Mouse (Mus musculus): ENCODE results near the gene Gm4353. TPM values are rescaled to one million over a fixed set of nuclear protein-coding genes. Genes with fewer than 3 reads are reported as not detected.

Gene Gm4353
- total and polyA plus RNA-seq, 3 experiments = 0.74 to 34.1 (median 2.0) TPM

DNA sequence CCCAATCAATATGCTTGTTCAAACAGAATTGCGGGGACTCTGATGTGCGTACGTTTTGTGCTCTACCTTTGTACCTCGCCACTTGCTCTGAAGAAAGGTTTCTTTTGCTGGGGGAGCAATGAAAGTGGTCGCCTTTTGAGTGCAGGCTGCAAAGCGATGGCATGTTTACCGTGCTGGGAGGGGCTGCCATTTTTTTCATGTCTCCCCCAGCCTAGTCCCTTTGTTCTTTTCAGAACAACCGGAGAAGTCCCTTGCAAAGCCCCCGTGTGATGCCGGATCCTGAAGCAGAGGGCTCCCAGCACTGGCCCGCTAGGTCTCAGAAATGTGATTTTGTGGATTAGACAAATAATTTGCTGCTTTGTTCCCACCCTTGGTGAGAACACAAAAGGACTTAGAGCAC is 36.8 kb upstream of the Gm4353 start:
- DNase-seq (ENCODE audit: extremely low read depth) = no peak
- Histone ChIP-seq H3K27me3 (replicated peaks) (no peaks in the 10 kb centered on the region), H3K27ac (ENCODE audit: insufficient read depth, low read depth) (no peak overlapping the region), H3K9me3 (replicated peaks; ENCODE audit: low read length) (no peaks in the 10 kb centered on the region), H3K4me1 (ENCODE audit: control insufficient read depth in 1 of 2, insufficient read depth in 2 of 2) (no peaks in the 10 kb centered on the region), H3K4me3 (replicated peaks in 1 of 3; ENCODE audit: low read depth in 2 of 3, low read length in 2 of 3, poor library complexity in 1 of 3) (no peak overlapping the region), H3K4me2 (ENCODE audit: insufficient read depth, low read depth, poor library complexity, severe bottlenecking) (no peak overlapping the region), H3K79me2 (replicated peaks; ENCODE audit: control insufficient read depth, extremely low read depth, insufficient read depth, poor library complexity, severe bottlenecking) (no peaks in the 10 kb centered on the region), H3K9ac (ENCODE audit: insufficient read depth, low read depth) (no peak overlapping the region), H3K36me3 (replicated peaks in 1 of 2; ENCODE audit: control insufficient read depth in 1 of 2, insufficient read depth in 1 of 2, low read length in 1 of 2) (no peaks in the 10 kb centered on the region)
- dilution Hi-C loops (cut with MboI; ENCODE audit: extremely low pct_ligation_motif_present, extremely low pct_unique_long_range_greater_than_20kb, low sequenced_read_pairs) = no loop called here
- in situ Hi-C loops (cut with MboI; ENCODE audit: low pct_ligation_motif_present, low pct_unique_long_range_greater_than_20kb, low sequenced_read_pairs) = no loop called here
- TF ChIP-seq E2F4 (IDR thresholded peaks at IDR 0.05; ENCODE audit: insufficient replicate concordance, low read depth, low read length) = no peak
- no peak for TF ChIP-seq IRF4 (IDR thresholded peaks at IDR 0.05; ENCODE audit: low read depth, low read length)
- no peak for TF ChIP-seq MEF2A (IDR thresholded peaks at IDR 0.05; ENCODE audit: borderline replicate concordance, low read depth, low read length)
- TF ChIP-seq USF2 (conservative IDR thresholded peaks at IDR 0.05; ENCODE audit: low read depth, low read length) = no peak

DNA sequence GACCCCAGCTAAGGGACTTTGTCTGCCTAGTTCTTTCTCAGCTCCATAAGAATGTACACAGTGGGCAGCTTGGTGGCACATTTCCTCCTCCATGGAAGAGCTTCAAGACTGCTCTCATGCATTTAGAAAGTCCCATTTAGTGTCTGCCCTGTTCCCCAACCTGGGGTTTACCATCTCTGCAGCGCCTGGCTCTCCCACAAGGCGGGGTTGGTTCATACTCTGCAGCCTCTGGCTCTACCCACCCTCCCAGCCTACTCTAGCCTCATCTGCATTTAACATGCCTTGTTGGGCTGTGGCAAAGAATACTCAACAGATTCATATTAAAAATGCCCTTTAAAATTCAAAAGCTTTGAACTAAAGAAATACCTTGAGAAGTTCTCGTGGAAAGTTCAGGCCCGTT is 36.3 kb upstream of the Gm4353 start:
- Histone ChIP-seq H3K27me3 (replicated peaks) (no peaks in the 10 kb centered on the region), H3K4me2 (ENCODE audit: insufficient read depth, low read depth, poor library complexity, severe bottlenecking) (no peak overlapping the region), H3K9me3 (replicated peaks; ENCODE audit: low read length) (no peaks in the 10 kb centered on the region), H3K4me3 (replicated peaks in 1 of 3; ENCODE audit: low read depth in 2 of 3, low read length in 2 of 3, poor library complexity in 1 of 3) (no peak overlapping the region), H3K27ac (ENCODE audit: insufficient read depth, low read depth) (no peak overlapping the region), H3K36me3 (replicated peaks in 1 of 2; ENCODE audit: control insufficient read depth in 1 of 2, insufficient read depth in 1 of 2, low read length in 1 of 2) (no peaks in the 10 kb centered on the region), H3K9ac (ENCODE audit: insufficient read depth, low read depth) (no peak overlapping the region), H3K79me2 (replicated peaks; ENCODE audit: control insufficient read depth, extremely low read depth, insufficient read depth, poor library complexity, severe bottlenecking) (no peaks in the 10 kb centered on the region), H3K4me1 (ENCODE audit: control insufficient read depth in 1 of 2, insufficient read depth in 2 of 2) (no peaks in the 10 kb centered on the region)
- dilution Hi-C loops (cut with MboI; ENCODE audit: extremely low pct_ligation_motif_present, extremely low pct_unique_long_range_greater_than_20kb, low sequenced_read_pairs) = no loop called here
- in situ Hi-C loops (cut with MboI; ENCODE audit: low pct_ligation_motif_present, low pct_unique_long_range_greater_than_20kb, low sequenced_read_pairs) = no loop called here
- no peak for DNase-seq (ENCODE audit: extremely low read depth)
- TF ChIP-seq USF2 (conservative IDR thresholded peaks at IDR 0.05; ENCODE audit: low read depth, low read length) = no peak
- no peak for TF ChIP-seq NELFE (IDR thresholded peaks at IDR 0.05; ENCODE audit: low read depth, low read length)
- TF ChIP-seq ETS1 (conservative IDR thresholded peaks at IDR 0.05; ENCODE audit: low read depth, low read length) = no peak
- TF ChIP-seq SIN3A (IDR thresholded peaks at IDR 0.05; ENCODE audit: low read length) = no peak
- no peak for TF ChIP-seq ELF1 (IDR thresholded peaks at IDR 0.05; ENCODE audit: low read depth, low read length)
- TF ChIP-seq TCF12 (IDR thresholded peaks at IDR 0.05; ENCODE audit: low read depth, low read length) = no peak
- no peak for TF ChIP-seq BHLHE40 (IDR thresholded peaks at IDR 0.05; ENCODE audit: low read depth, low read length)
- TF ChIP-seq SMC3 (IDR thresholded peaks at IDR 0.05; ENCODE audit: low read depth, low read length) = no peak
- no peak for TF ChIP-seq ZNF384 (IDR thresholded peaks at IDR 0.05; ENCODE audit: low read depth, low read length)
- TF ChIP-seq MAFK (IDR thresholded peaks at IDR 0.05; ENCODE audit: insufficient replicate concordance, low read length) = no peak
- no peak for TF ChIP-seq UBTF (IDR thresholded peaks at IDR 0.05; ENCODE audit: low read depth, low read length)
- no peak for TF ChIP-seq ZC3H11A (IDR thresholded peaks at IDR 0.05; ENCODE audit: low read depth, low read length)
- TF ChIP-seq KAT2A (IDR thresholded peaks at IDR 0.05; ENCODE audit: insufficient replicate concordance, low read length) = no peak
- no peak for TF ChIP-seq POLR2AphosphoS2 (IDR thresholded peaks at IDR 0.05; ENCODE audit: low read depth, low read length)
- no peak for TF ChIP-seq MAZ (IDR thresholded peaks at IDR 0.05; ENCODE audit: low read depth, low read length)
- no peak for TF ChIP-seq PAX5 (IDR thresholded peaks at IDR 0.05; ENCODE audit: low read length)
- no peak for TF ChIP-seq JUN (IDR thresholded peaks at IDR 0.05; ENCODE audit: insufficient read depth, low read depth, low read length)
- TF ChIP-seq MXI1 (IDR thresholded peaks at IDR 0.05; ENCODE audit: low read depth, low read length) = no peak

Data from CH12.LX (cell line).